ENCODE assay signal across 20 mouse cellular contexts in genomic region chr3:139599508-139599907, GRCm38 (mm10).
"Had no signal": no experiment of that assay in that cellular context is flagged by ENCODE, and none has a peak within 500 bp of the region (broad histone marks: within the 10 kb centered on the region; RNA-seq: fewer than 3 reads in every experiment).

No protein-coding gene starts in this region.

- H3K27ac ChIP-seq: layer of hippocampus, adult 2 months; limb, embryonic 10.5 days; limb, embryonic 13.5 days; liver, embryonic 13.5 days; midbrain, embryonic 13.5 days; neural tube, embryonic 13.5 days had no signal

- H3K27me3 ChIP-seq: limb, embryonic 13.5 days; liver, embryonic 13.5 days; midbrain, embryonic 13.5 days; neural tube, embryonic 13.5 days had no signal

- ATAC-seq: lung, postnatal 0 days; midbrain, embryonic 13.5 days; midbrain, embryonic 16.5 days had no signal

- H3K4me3 ChIP-seq: layer of hippocampus, adult 2 months; limb, embryonic 10.5 days; limb, embryonic 13.5 days; liver, embryonic 13.5 days; midbrain, embryonic 13.5 days; myocyte; neural tube, embryonic 13.5 days had no signal

- H3K4me1 ChIP-seq: limb, embryonic 10.5 days; limb, embryonic 13.5 days; liver, embryonic 13.5 days; midbrain, embryonic 13.5 days; neural tube, embryonic 13.5 days had no signal

- H3K4me2 ChIP-seq: limb, embryonic 13.5 days; liver, embryonic 13.5 days; midbrain, embryonic 13.5 days; neural tube, embryonic 13.5 days had no signal

- H3K9me3 ChIP-seq: limb, embryonic 10.5 days; limb, embryonic 13.5 days; liver, embryonic 13.5 days; midbrain, embryonic 13.5 days; neural tube, embryonic 13.5 days had no signal

- H3K9ac ChIP-seq: limb, embryonic 13.5 days; liver, embryonic 13.5 days; midbrain, embryonic 13.5 days; neural tube, embryonic 13.5 days had no signal

- DNase-seq: kidney, adult 18-20 months; kidney, adult 9 months; kidney, postnatal 14 days; layer of hippocampus, adult 9-11 months; liver; liver, embryonic 13.5 days; lung, adult 2 months; lung, postnatal 36 days; retina, postnatal 1 day; right cerebral cortex, postnatal 25 days; spleen, adult 18-20 months; thymus, adult 18-20 months had no signal

- H3K36me3 ChIP-seq: limb, embryonic 10.5 days; limb, embryonic 13.5 days; liver, embryonic 13.5 days; midbrain, embryonic 13.5 days; neural tube, embryonic 13.5 days had no signal
